Mouse (Mus musculus): ENCODE data around the gene Nphs1.

GRCm38 (mm10) chr7:30454259-30454658, 3.9 kb upstream of the Nphs1 start:
- TF ChIP-seq PAX5 (IDR thresholded peaks at IDR 0.05; ENCODE audit: low read length) (no peak), CHD1 (IDR thresholded peaks at IDR 0.05; ENCODE audit: low read depth, low read length) (no peak), JUND (conservative IDR thresholded peaks at IDR 0.05; ENCODE audit: low read depth, low read length) (no peak)

Data from CH12.LX (cell line).